In genomic region chr15:80013256-80014030, GRCm38 (mm10) we compare ENCODE assay signal across 8 mouse cellular contexts. TPM values are rescaled to one million over a fixed set of nuclear protein-coding genes. Genes with fewer than 3 reads are reported as not detected.
DNase-seq lines count a peak whose midpoint lies in the region; ATAC-seq lines count a peak whose summit lies in the region.

No protein-coding gene starts in this region.

- peak overlapping the region; percentile 100 for H3K4me3 ChIP-seq in megakaryocyte, embryonic 14.5 days (replicated peaks)
- H3K4me3 ChIP-seq in liver, embryonic 15.5 days (replicated peaks) = peak overlapping the region; percentile 53

- peaks cover 78% of the 10 kb centered on the region for H3K4me1 ChIP-seq in megakaryocyte, embryonic 14.5 days
- H3K4me1 ChIP-seq in liver, embryonic 15.5 days (replicated peaks) = peaks cover 24% of the 10 kb centered on the region

- no peak for ATAC-seq in CD4-positive, CD25-positive, alpha-beta regulatory T cell, adult 4 months
- ATAC-seq in megakaryocyte, adult 5-6 weeks (ENCODE audit: poor library complexity, severe bottlenecking) = no peak
- no peak for ATAC-seq in liver, embryonic 15.5 days (ENCODE audit: insufficient read depth)

- no peak overlapping the region for H3K27ac ChIP-seq in liver, embryonic 15.5 days (replicated peaks)

- 1% methylated on average over 35 of the region's 36 CpGs for WGBS in liver, embryonic 15.5 days (ENCODE audit: insufficient replicate concordance)

- H3K27me3 ChIP-seq in megakaryocyte, embryonic 14.5 days (replicated peaks) = no peaks in the 10 kb centered on the region
- H3K27me3 ChIP-seq in liver, embryonic 15.5 days = peaks cover 74% of the 10 kb centered on the region

- H3K4me2 ChIP-seq in liver, embryonic 15.5 days = peak overlapping the region; percentile 69

- DNase-seq in CD4-positive, CD25-positive, alpha-beta regulatory T cell, adult 2 months (ENCODE audit: low read depth, low spot score) = peak; percentile 27
- DNase-seq in induced T-regulatory cell, adult 2 months (ENCODE audit: low read depth) = peak; percentile 31
- DNase-seq in retina, postnatal 1 day = no peak
- DNase-seq in c-Kit-positive CD71-positive TER-119-positive erythroid progenitor cells, embryonic 14.5 days (ENCODE audit: low spot score) = no peak

- H3K36me3 ChIP-seq in megakaryocyte, embryonic 14.5 days (replicated peaks; ENCODE audit: low read length) = peaks cover 36% of the 10 kb centered on the region
- H3K36me3 ChIP-seq in liver, embryonic 15.5 days (replicated peaks) = no peaks in the 10 kb centered on the region

- H3K9me3 ChIP-seq in megakaryocyte, embryonic 14.5 days = no peaks in the 10 kb centered on the region
- no peaks in the 10 kb centered on the region for H3K9me3 ChIP-seq in liver, embryonic 15.5 days (replicated peaks)

- peak overlapping the region; percentile 27; the same call in 1 of the 2 replicates for H3K9ac ChIP-seq in liver, embryonic 15.5 days

RNA-seq across cellular contexts. Expression of gene Pdgfb, which starts 1.3 kb away (rescaled TPM):
- polyA plus RNA-seq in CD4-positive, CD25-positive, alpha-beta regulatory T cell, adult 4 months (2017; shearing (Covaris generic)) = 1 to 10 TPM; 1.4 to 2.8 TPM
- 107 and 125 TPM in 2 replicates for polyA plus RNA-seq in megakaryocyte, embryonic 14.5 days (2012; ENCODE audit: insufficient read depth, low replicate concordance)
- 1.3 and 1.6 TPM in 2 replicates for total RNA-seq in megakaryocyte, adult 5-6 weeks (2015)
- 0.40 and 1.7 TPM in 2 replicates for total RNA-seq in megakaryocyte, adult 5-6 weeks (2017)
- 0.51 and 0.67 TPM in 2 replicates for polyA plus RNA-seq in liver, embryonic 15.5 days (2015; fragmentation: Nextera tagmentation; extraction: Ambion mirVana)

RNA-seq across cellular contexts. Expression of gene Cbx7, which starts 42.5 kb away (rescaled TPM):
- polyA plus RNA-seq in CD4-positive, CD25-positive, alpha-beta regulatory T cell, adult 4 months (2017; shearing (Covaris generic)) = 10 to 100 TPM; 48.1 to 54.3 TPM
- 2.2 and 5.7 TPM in 2 replicates for polyA plus RNA-seq in megakaryocyte, embryonic 14.5 days (2012; ENCODE audit: insufficient read depth, low replicate concordance)
- 4.9 and 5.5 TPM in 2 replicates for total RNA-seq in megakaryocyte, adult 5-6 weeks (2015)
- total RNA-seq in megakaryocyte, adult 5-6 weeks (2017) = 3.9 and 7.0 TPM in 2 replicates
- 0.97 and 1.4 TPM in 2 replicates for polyA plus RNA-seq in liver, embryonic 15.5 days (2015; fragmentation: Nextera tagmentation; extraction: Ambion mirVana)

Comparison
In these comparisons a context has a peak if more than half of its experiments do, and no peak if none do; other contexts are left out.
1. DNase-seq: peak in CD4-positive, CD25-positive, alpha-beta regulatory T cell, adult 2 months (single experiment) and induced T-regulatory cell, adult 2 months (single experiment); none in retina, postnatal 1 day (single experiment) and c-Kit-positive CD71-positive TER-119-positive erythroid progenitor cells, embryonic 14.5 days (single experiment).
2. RNA of gene Pdgfb, which starts 1.3 kb away (polyA plus RNA-seq): 107 to 125 TPM in megakaryocyte, embryonic 14.5 days; 1.4 to 2.8 TPM in CD4-positive, CD25-positive, alpha-beta regulatory T cell, adult 4 months and 0.51 to 0.67 TPM in liver, embryonic 15.5 days; every median in the first group is over 10 times any median in the second.